Mouse (Mus musculus) neural tube, embryonic 10.5 days (tissue): ENCODE data around the gene Fbl.
"Not testable (repeated sequence)": the region's sequence is repeated elsewhere in the genome, so short reads cannot be mapped to it uniquely, and the experiment has no call there.

Source experiments
- DNase-seq: peaks from one replicate; pipeline ENCODE4 v3.0.0-alpha.2; 2017; ENCODE audit warnings: low spot score; ENCODE audit errors: extremely low spot score

The Fbl gene

GRCm38 (mm10) chr7:28169489-28170422, at the start of gene Fbl:
Fbl (plus strand) TSS chr7:28169710.
- DNase-seq = peak; percentile 93

GRCm38 (mm10) chr7:28129166-28129565, 40.3 kb upstream of the Fbl start, which contains the start of gene 9530053A07Rik:
9530053A07Rik (plus strand) TSS chr7:28129466.
- no peak for DNase-seq

- peak; percentile 30 for DNase-seq
Observed at GRCm38 (mm10) chr7:28137613-28138012, 31.9 kb upstream of the Fbl start.

GRCm38 (mm10) chr7:28148263-28148662, 21.2 kb upstream of the Fbl start:
- DNase-seq = peak; percentile 78

- no peak for DNase-seq
Observed at GRCm38 (mm10) chr7:28149841-28150240, 19.7 kb upstream of the Fbl start.

- peak; percentile 49 for DNase-seq
Observed at GRCm38 (mm10) chr7:28151584-28152221, 17.8 kb upstream of the Fbl start.

GRCm38 (mm10) chr7:28153595-28153994, 15.9 kb upstream of the Fbl start:
- DNase-seq = not testable (repeated sequence)

GRCm38 (mm10) chr7:28159292-28159691, 10.2 kb upstream of the Fbl start:
- no peak for DNase-seq

GRCm38 (mm10) chr7:28159893-28160292, 9.6 kb upstream of the Fbl start:
- no peak for DNase-seq

- DNase-seq = no peak
Observed at GRCm38 (mm10) chr7:28161163-28161749, 8.3 kb upstream of the Fbl start.

- DNase-seq = no peak
Observed at GRCm38 (mm10) chr7:28165406-28165805, 4.1 kb upstream of the Fbl start.

- peak; percentile 64 for DNase-seq
Observed at GRCm38 (mm10) chr7:28168320-28169115, 992 bp upstream of the Fbl start.

- no peak for DNase-seq
Observed at GRCm38 (mm10) chr7:28175358-28175757, 5.8 kb downstream of the Fbl start.

GRCm38 (mm10) chr7:28179228-28179627, 9.7 kb downstream of the Fbl start, which contains the start of gene Dyrk1b:
Dyrk1b (plus strand) TSS chr7:28179469.
- DNase-seq = peak; percentile 98

GRCm38 (mm10) chr7:28179741-28180377, 10.3 kb downstream of the Fbl start:
- peak; percentile 90 for DNase-seq

- no peak for DNase-seq
Observed at GRCm38 (mm10) chr7:28180890-28181289, 11.4 kb downstream of the Fbl start.

- DNase-seq = no peak
Observed at GRCm38 (mm10) chr7:28181376-28181775, 11.9 kb downstream of the Fbl start.

- DNase-seq = no peak
Observed at GRCm38 (mm10) chr7:28182320-28182719, 12.8 kb downstream of the Fbl start.

- no peak for DNase-seq
Observed at GRCm38 (mm10) chr7:28185884-28186283, 16.4 kb downstream of the Fbl start.

- DNase-seq = no peak
Observed at GRCm38 (mm10) chr7:28186631-28187030, 17.1 kb downstream of the Fbl start.

GRCm38 (mm10) chr7:28191489-28191888, 22.0 kb downstream of the Fbl start:
- DNase-seq = no peak
